Mouse (Mus musculus) cerebellum, adult 2 months (tissue): ENCODE results near the gene Nacc1. TPM values are rescaled to one million over a fixed set of nuclear protein-coding genes. Genes with fewer than 3 reads are reported as not detected.
A peak's percentile ranks its signal among the peaks of the same experiment; 100 is the strongest.

Experiments used
- DNase-seq, 2 experiments: peaks; one replicate each; pipeline ENCODE4 v3.0.0; 2021
- H3K27ac ChIP-seq: fragments of 200-500 bp; 2 replicates; pipeline ENCODE4 v1.5.1; 2012; ENCODE audit warnings: low read length, control low read depth, inconsistent platforms; ENCODE audit not compliant: insufficient read depth
- H3K27me3 ChIP-seq: fragments of 200-500 bp; 2 replicates; pipeline ENCODE4 v1.6.1; 2012; ENCODE audit warnings: inconsistent platforms, mild to moderate bottlenecking, low read length, moderate library complexity; ENCODE audit not compliant: control insufficient read depth, insufficient read depth
- H3K4me1 ChIP-seq: fragments of 200-500 bp; 2 replicates; pipeline ENCODE4 v1.6.1; 2011; ENCODE audit warnings: low read length; ENCODE audit not compliant: control insufficient read depth, insufficient read depth
- H3K4me3 ChIP-seq: fragments of 200-500 bp; replicated peaks from 2 replicates; pipeline ENCODE3; 2011; ENCODE audit warnings: mild to moderate bottlenecking, low read depth, low read length, control low read depth; ENCODE audit not compliant: insufficient read depth
- CTCF ChIP-seq: fragments of 200-500 bp; IDR thresholded peaks from 2 replicates; pipeline ENCODE4 v1.5.1; 2011; ENCODE audit warnings: low read depth, mild to moderate bottlenecking, control low read depth, low read length, moderate library complexity, borderline replicate concordance; ENCODE audit not compliant: insufficient read depth
- POLR2A ChIP-seq: fragments of 200-500 bp; IDR thresholded peaks from 2 replicates; pipeline ENCODE4 v1.6.1; 2011; ENCODE audit warnings: low read length, control low read depth, borderline replicate concordance; ENCODE audit not compliant: insufficient read depth
- WGBS: fragments of 180-500 bp; shearing (Covaris S2); methylation state at CpG from one replicate; pipeline ENCODE4 v1.1.7; 2018; 5-methylcytosine and 5-hydroxymethylcytosine counted together
- polyA plus RNA-seq: library from polyadenylated mRNA; depleted of rRNA; stranded (reverse); fragments of >200 nt; gene quantifications from 2 replicates; pipeline ENCODE4 v1.2.3, GENCODE M21; 2012

Gene Nacc1
- polyA plus RNA-seq, 1 experiment = 91.0 TPM

GRCm38 (mm10) chr8:84693332-84693731 lies 5.7 kb upstream of the Nacc1 start:
- H3K27me3 ChIP-seq = no peaks in the 10 kb centered on the region
- no peaks in the 10 kb centered on the region for H3K4me1 ChIP-seq
- no peak overlapping the region for H3K27ac ChIP-seq
- DNase-seq = no peak
- WGBS = 86% methylated on average over 4 of the region's 4 CpGs
- no peak overlapping the region for H3K4me3 ChIP-seq
- no peak for TF ChIP-seq CTCF
- no peak for TF ChIP-seq POLR2A

- Histone ChIP-seq H3K4me3 (peak overlapping the region; percentile 75), H3K27me3 (no peaks in the 10 kb centered on the region), H3K27ac (no peak overlapping the region), H3K4me1 (peaks cover 15% of the 10 kb centered on the region)
- WGBS = under 1% methylated on average over 47 of the region's 47 CpGs
- peak; percentile 90 to 94 for DNase-seq
- TF ChIP-seq CTCF (no peak), POLR2A (no peak)
These were observed 1.6 kb upstream of the Nacc1 start for GRCm38 (mm10) chr8:84689091-84689915.

- no peak for TF ChIP-seq POLR2A
- TF ChIP-seq CTCF = no peak
- DNase-seq = peak in 1 of 2 experiments; percentile 29
- Histone ChIP-seq H3K27ac (peak overlapping the region; percentile 93), H3K4me3 (peak overlapping the region; percentile 88), H3K4me1 (peaks cover 18% of the 10 kb centered on the region), H3K27me3 (no peaks in the 10 kb centered on the region)
- 2% methylated on average over 56 of the region's 62 CpGs for whole genome bisulfite sequencing
These were observed 508 bp downstream of the Nacc1 start for GRCm38 (mm10) chr8:84687003-84687704.

- Histone ChIP-seq H3K4me3 (peak within 1 kb of the TSS; percentile 88), H3K27me3 (no peaks in the 10 kb centered on the region), H3K4me1 (peaks cover 18% of the 10 kb centered on the region), H3K27ac (peak within 1 kb of the TSS; percentile 38)
- no peak for TF ChIP-seq CTCF
- no peak for TF ChIP-seq POLR2A
- 5% methylated on average over 20 of the region's 20 CpGs for WGBS
- DNase-seq = peak in 1 of 2 experiments; percentile 44
These were observed 1.3 kb downstream of the Nacc1 start, which contains the start of gene Trmt1 for GRCm38 (mm10) chr8:84686191-84687002. Trmt1 (plus strand) TSS chr8:84686307.

GRCm38 (mm10) chr8:84684537-84684936 lies 3.1 kb downstream of the Nacc1 start:
- WGBS = 12% methylated on average over 3 of the region's 3 CpGs
- Histone ChIP-seq H3K4me1 (peaks cover 18% of the 10 kb centered on the region), H3K4me3 (no peak overlapping the region), H3K27me3 (no peaks in the 10 kb centered on the region), H3K27ac (no peak overlapping the region)
- no peak for DNase-seq
- TF ChIP-seq CTCF (no peak), POLR2A (no peak)

- no peak overlapping the region for H3K27ac ChIP-seq
- no peaks in the 10 kb centered on the region for H3K27me3 ChIP-seq
- no peak for DNase-seq
- peaks cover 18% of the 10 kb centered on the region for H3K4me1 ChIP-seq
- H3K4me3 ChIP-seq = no peak overlapping the region
- 80% methylated on average over 2 of the region's 2 CpGs for whole genome bisulfite sequencing
- TF ChIP-seq POLR2A = no peak
- TF ChIP-seq CTCF = no peak
These were observed 5.4 kb downstream of the Nacc1 start for GRCm38 (mm10) chr8:84682257-84682656.

GRCm38 (mm10) chr8:84681476-84681875 lies 6.2 kb downstream of the Nacc1 start:
- DNase-seq = no peak
- 80% methylated on average over 2 of the region's 2 CpGs for WGBS
- Histone ChIP-seq H3K4me3 (no peak overlapping the region), H3K27ac (no peak overlapping the region), H3K4me1 (peaks cover 19% of the 10 kb centered on the region), H3K27me3 (no peaks in the 10 kb centered on the region)
- TF ChIP-seq CTCF = no peak
- TF ChIP-seq POLR2A = no peak
